Mouse (Mus musculus) induced T-regulatory cell, adult 2 months (primary cell): ENCODE measurements at regions not wholly inside any gene's neighbourhood (a gene's known extent, or its start where the extent isn't known, plus 50 kb on each side); places are given as distances from the start of the nearest gene placed in this dataset.
A peak's percentile ranks its signal among the peaks of the same experiment; 100 is the strongest.

ENCODE experiments used
- DNase-seq: peaks from one replicate; pipeline ENCODE4 v3.0.0-alpha.2; 2012; ENCODE audit warnings: low read depth

GRCm38 (mm10) chr9:89858005-89858404 lies 51.7 kb upstream of the Rasgrf1 start:
- no peak for DNase-seq

GRCm38 (mm10) chr9:89850491-89851282 lies 59.0 kb upstream of the Rasgrf1 start:
- DNase-seq: no peak

GRCm38 (mm10) chr9:89849947-89850346 lies 59.8 kb upstream of the Rasgrf1 start:
- DNase-seq: no peak

GRCm38 (mm10) chr9:89848571-89848970 lies 61.1 kb upstream of the Rasgrf1 start:
- no peak for DNase-seq

- no peak for DNase-seq
Measured at GRCm38 (mm10) chr9:89846973-89847372, 62.7 kb upstream of the Rasgrf1 start.

GRCm38 (mm10) chr9:89842776-89843089 lies 67.0 kb upstream of the Rasgrf1 start:
- DNase-seq: no peak

- DNase-seq: no peak
Measured at GRCm38 (mm10) chr9:89841866-89842775, 67.6 kb upstream of the Rasgrf1 start.

- DNase-seq: no peak
Measured at GRCm38 (mm10) chr9:89841371-89841770, 68.3 kb upstream of the Rasgrf1 start.

- no peak for DNase-seq
Measured at GRCm38 (mm10) chr9:89836454-89837245, 73.1 kb upstream of the Rasgrf1 start.

GRCm38 (mm10) chr9:89833596-89833995 lies 76.1 kb upstream of the Rasgrf1 start:
- DNase-seq: no peak

- DNase-seq: peak; percentile 15
Measured at GRCm38 (mm10) chr9:89831855-89832254, 77.9 kb upstream of the Rasgrf1 start.

- no peak for DNase-seq
Measured at GRCm38 (mm10) chr9:89828156-89828555, 81.6 kb upstream of the Rasgrf1 start.

- DNase-seq: no peak
Measured at GRCm38 (mm10) chr9:89827564-89827963, 82.1 kb upstream of the Rasgrf1 start.

- DNase-seq: peak; percentile 87
Measured at GRCm38 (mm10) chr9:89826712-89827548, 82.8 kb upstream of the Rasgrf1 start.

GRCm38 (mm10) chr9:89821853-89822243 lies 83.6 kb upstream of the Ankrd34c start:
- DNase-seq: no peak

GRCm38 (mm10) chr9:89821109-89821852 lies 83.0 kb upstream of the Ankrd34c start:
- DNase-seq: no peak

GRCm38 (mm10) chr9:89813616-89814318 lies 75.5 kb upstream of the Ankrd34c start:
- DNase-seq: no peak

GRCm38 (mm10) chr9:89807381-89807780 lies 69.1 kb upstream of the Ankrd34c start:
- DNase-seq: no peak

GRCm38 (mm10) chr9:89802658-89803057 lies 64.4 kb upstream of the Ankrd34c start:
- DNase-seq: no peak

- DNase-seq: peak; percentile 66
Measured at GRCm38 (mm10) chr9:89793018-89793417, 54.7 kb upstream of the Ankrd34c start.
